Comparison of ENCODE assay signal across 20 mouse cellular contexts in genomic region chr6:58882271-58882670, GRCm38 (mm10). TPM values are rescaled to one million over a fixed set of nuclear protein-coding genes. Genes with fewer than 3 reads are reported as not detected.
DNase-seq lines count a peak whose midpoint lies in the region; ATAC-seq and TF ChIP-seq lines count a peak whose summit lies in the region.
"Had no signal": no experiment of that assay in that cellular context is flagged by ENCODE, and none has a peak within 500 bp of the region (broad histone marks: within the 10 kb centered on the region; RNA-seq: fewer than 3 reads in every experiment).

No protein-coding gene starts in this region.

- H3K36me3 ChIP-seq in intestine, postnatal 0 days (ENCODE audit: control insufficient read depth, insufficient read depth) = peaks cover 33% of the 10 kb centered on the region
- 0 out of 2 replicates have a peak, but pooled peaks cover 3% of the 10 kb centered on the region for H3K36me3 ChIP-seq in intestine, embryonic 15.5 days

- H3K9ac ChIP-seq in intestine, postnatal 0 days (ENCODE audit: low read depth, low read length) = no peak overlapping the region
- H3K9ac ChIP-seq in intestine, embryonic 15.5 days = no peak overlapping the region
- H3K9ac ChIP-seq: stomach, embryonic 15.5 days had no signal

- peak; percentile 9 for DNase-seq in ES-CJ7 (ENCODE audit: low read depth, low spot score)
- peak; percentile 27 for DNase-seq in MEL-GATA-1-ER (ENCODE audit: extremely low read depth, low read depth)
- DNase-seq in c-Kit-positive CD71-positive TER-119-positive erythroid progenitor cells, embryonic 14.5 days (ENCODE audit: low spot score) = peak; percentile 1
- no peak for DNase-seq in kidney, postnatal 10 days
- DNase-seq: cerebellum, adult 2 months; gastrocnemius, postnatal 10 days; heart, postnatal 14 days; left cerebral cortex, postnatal 4 days; right cerebral cortex, adult 18-20 months; thymus, postnatal 14 days had no signal

- 78% methylated on average over 6 of the region's 6 CpGs for WGBS in intestine, postnatal 0 days
- WGBS in intestine, embryonic 15.5 days = 77% methylated on average over 6 of the region's 6 CpGs

- no peak overlapping the region for H3K4me3 ChIP-seq in intestine, postnatal 0 days (ENCODE audit: low read depth, low read length)
- no peak overlapping the region for H3K4me3 ChIP-seq in intestine, embryonic 15.5 days (replicated peaks)
- H3K4me3 ChIP-seq: heart, embryonic 10.5 days; megakaryocyte, embryonic 14.5 days; stomach, embryonic 15.5 days had no signal

- ATAC-seq in intestine, postnatal 0 days = no peak
- ATAC-seq in intestine, embryonic 15.5 days = no peak
- ATAC-seq in erythroid progenitor cell, adult 5-6 weeks (replicated peaks; ENCODE audit: low FRiP score, poor library complexity, severe bottlenecking) = no peak
- ATAC-seq: forebrain, embryonic 14.5 days; lung, postnatal 0 days had no signal

- no peaks in the 10 kb centered on the region for H3K4me1 ChIP-seq in intestine, postnatal 0 days (replicated peaks; ENCODE audit: control insufficient read depth, insufficient read depth, low read length)
- H3K4me1 ChIP-seq in intestine, embryonic 15.5 days (replicated peaks) = no peaks in the 10 kb centered on the region
- H3K4me1 ChIP-seq: stomach, embryonic 15.5 days had no signal

- H3K27me3 ChIP-seq in intestine, postnatal 0 days (replicated peaks; ENCODE audit: control insufficient read depth, insufficient read depth, low read length) = no peaks in the 10 kb centered on the region
- H3K27me3 ChIP-seq in intestine, embryonic 15.5 days (replicated peaks) = no peaks in the 10 kb centered on the region
- H3K27me3 ChIP-seq: CH12.LX; megakaryocyte, embryonic 14.5 days; stomach, embryonic 15.5 days had no signal

- 0 out of 2 replicates have a peak, but pooled peaks have one; percentile 8 for TF ChIP-seq CTCF in intestine, postnatal 0 days (IDR thresholded peaks at IDR 0.05; ENCODE audit: low read depth)

- no peaks in the 10 kb centered on the region for H3K9me3 ChIP-seq in intestine, postnatal 0 days (ENCODE audit: control insufficient read depth)
- H3K9me3 ChIP-seq in intestine, embryonic 15.5 days = no peaks in the 10 kb centered on the region
- H3K9me3 ChIP-seq: heart, embryonic 10.5 days; megakaryocyte, embryonic 14.5 days; stomach, embryonic 15.5 days had no signal

- H3K27ac ChIP-seq in intestine, postnatal 0 days (ENCODE audit: low read depth, low read length) = no peak overlapping the region
- no peak overlapping the region for H3K27ac ChIP-seq in intestine, embryonic 15.5 days
- H3K27ac ChIP-seq: heart, embryonic 10.5 days; stomach, embryonic 15.5 days had no signal

- no peak overlapping the region for H3K4me2 ChIP-seq in intestine, postnatal 0 days (replicated peaks; ENCODE audit: low read depth)
- no peak overlapping the region for H3K4me2 ChIP-seq in intestine, embryonic 15.5 days (replicated peaks)
- H3K4me2 ChIP-seq: liver, embryonic 11.5 days; stomach, embryonic 15.5 days had no signal

RNA-seq across cellular contexts. Expression of gene Nap1l5, which starts 24.6 kb away (rescaled TPM):
- 9.8 and 10.7 TPM in 2 replicates for polyA plus RNA-seq in intestine, postnatal 0 days (2015; fragmentation: Nextera tagmentation; extraction: Ambion mirVana)
- 10.3 and 14.5 TPM in 2 replicates for polyA plus RNA-seq in intestine, embryonic 15.5 days (2015; fragmentation: Nextera tagmentation; extraction: Ambion mirVana)
- total RNA-seq in erythroid progenitor cell, adult 5-6 weeks (2015; ENCODE audit: low replicate concordance) = not detected in 2 replicates
- not detected in 2 replicates for total RNA-seq in erythroid progenitor cell, adult 5-6 weeks (2017; ENCODE audit: low replicate concordance)
- total RNA-seq: CH12.LX had no signal

RNA-seq across cellular contexts. Expression of gene Herc3, which starts 51.0 kb away (rescaled TPM):
- polyA plus RNA-seq in intestine, postnatal 0 days (2015; fragmentation: Nextera tagmentation; extraction: Ambion mirVana) = 14.3 and 18.7 TPM in 2 replicates
- polyA plus RNA-seq in intestine, embryonic 15.5 days (2015; fragmentation: Nextera tagmentation; extraction: Ambion mirVana) = 13.8 and 14.6 TPM in 2 replicates
- 7.6 and 15.1 TPM in 2 replicates for total RNA-seq in erythroid progenitor cell, adult 5-6 weeks (2015; ENCODE audit: low replicate concordance)
- total RNA-seq in erythroid progenitor cell, adult 5-6 weeks (2017; ENCODE audit: low replicate concordance) = 2.3 and 19.8 TPM in 2 replicates
